7 mouse cellular contexts compared by ENCODE assay signal in genomic region chr9:27509157-27509556, GRCm38 (mm10).
"Had no signal": no experiment of that assay in that cellular context is flagged by ENCODE, and none has a peak within 500 bp of the region (broad histone marks: within the 10 kb centered on the region; RNA-seq: fewer than 3 reads in every experiment).

No protein-coding gene starts in this region.

- DNase-seq: kidney, adult 8-10 months; kidney, postnatal 36 days; left cerebral cortex, postnatal 4 days; lung, adult 18-20 months; spleen, adult 18-20 months; thymus, adult 18-20 months; thymus, postnatal 14 days had no signal
